Mouse (Mus musculus): ENCODE measurements at regions not wholly inside any gene's neighbourhood (a gene's known extent, or its start where the extent isn't known, plus 50 kb on each side); places are given as distances from the start of the nearest gene placed in this dataset.

DNA sequence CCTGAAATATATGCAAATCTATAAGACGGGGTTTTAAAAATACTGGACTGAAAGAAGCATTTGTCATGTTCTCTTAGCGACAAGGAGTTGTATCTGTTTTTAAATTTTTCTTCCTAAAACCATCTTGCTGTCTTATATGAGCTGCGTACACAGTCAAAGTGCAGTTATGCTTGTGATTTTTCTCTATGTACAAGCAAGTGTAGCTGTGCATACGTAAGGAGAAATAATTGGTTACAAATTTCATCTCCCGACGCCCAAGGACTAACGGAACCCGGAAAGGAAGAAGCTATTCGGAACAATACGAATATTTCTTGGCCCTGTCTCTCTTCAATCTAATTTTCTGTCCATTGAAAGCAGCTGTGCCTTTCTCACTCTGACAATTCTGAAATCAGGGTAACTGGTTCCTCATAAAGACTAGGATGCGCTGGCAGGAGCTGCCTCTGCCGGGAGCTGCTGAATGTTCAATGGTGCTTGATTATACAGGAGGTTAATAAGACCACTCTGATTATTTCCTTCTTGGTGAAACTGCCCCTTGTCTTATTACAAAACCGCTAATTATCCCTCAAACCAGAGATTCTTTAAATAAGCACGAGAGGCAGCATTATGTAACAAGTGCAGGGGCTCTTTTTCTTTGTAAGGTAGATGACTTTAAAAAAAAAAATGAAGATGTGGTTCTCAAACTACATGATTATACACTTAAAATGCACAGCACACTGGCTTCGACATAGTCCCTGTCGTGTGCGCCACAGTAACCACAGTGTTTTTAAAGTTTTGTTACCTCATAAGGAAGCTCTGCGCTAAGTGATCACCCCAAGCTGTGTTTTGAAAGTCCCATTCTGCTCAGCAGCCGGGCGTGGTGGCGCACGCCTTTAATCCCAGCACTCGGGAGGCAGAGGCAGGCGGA lies 296.8 kb downstream of the Spry2 start:
- ATAC-seq (ENCODE audit: low FRiP score) = no peak

DNA sequence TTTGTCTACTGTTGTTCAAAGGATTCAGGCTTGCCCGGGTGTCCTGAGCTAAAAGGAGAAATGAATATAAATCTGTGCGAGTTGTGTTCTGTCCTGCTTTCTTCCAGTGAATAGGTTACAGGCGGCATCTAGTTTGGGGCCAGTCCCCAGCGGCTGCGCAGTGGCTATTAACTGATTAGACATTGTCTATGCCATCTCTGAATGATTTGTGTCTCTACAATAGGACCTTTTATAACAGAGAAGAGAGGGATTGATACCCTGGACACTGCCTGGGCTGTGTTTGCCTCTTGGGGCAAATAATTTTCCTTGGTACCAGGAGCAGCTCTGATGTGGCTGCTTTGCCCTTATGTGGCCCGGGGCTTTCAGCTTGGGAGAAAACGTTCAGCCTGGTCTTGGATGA lies 306.9 kb downstream of the Spry2 start:
- no peaks in the 10 kb centered on the region for H3K4me1 ChIP-seq (replicated peaks; ENCODE audit: control insufficient read depth, insufficient read depth, low read length)
- WGBS = 80% methylated on average over 7 of the region's 7 CpGs
- DNase-seq (ENCODE audit: low spot score) (no peak), ATAC-seq (ENCODE audit: low FRiP score) (no peak)
- H3K9ac ChIP-seq (ENCODE audit: low read depth, low read length) = no peak overlapping the region
- H3K4me2 ChIP-seq (replicated peaks; ENCODE audit: low read depth, low read length) = no peak overlapping the region
- H3K9me3 ChIP-seq (ENCODE audit: control insufficient read depth, low read length) = no peaks in the 10 kb centered on the region
- no peak overlapping the region for H3K27ac ChIP-seq (ENCODE audit: low read depth, low read length)
- no peaks in the 10 kb centered on the region for H3K36me3 ChIP-seq (ENCODE audit: control insufficient read depth, insufficient read depth, low read length)
- no peak overlapping the region for H3K4me3 ChIP-seq (ENCODE audit: low read depth, low read length)
- H3K27me3 ChIP-seq (ENCODE audit: control insufficient read depth, insufficient read depth, low read length) = no peaks in the 10 kb centered on the region

More for the DNA sequence above, 296.8 kb downstream of the Spry2 start:
- Histone ChIP-seq H3K4me3 (ENCODE audit: low read depth, low read length) (no peak overlapping the region), H3K4me2 (replicated peaks; ENCODE audit: low read depth, low read length) (no peak overlapping the region), H3K9ac (ENCODE audit: low read depth, low read length) (no peak overlapping the region), H3K36me3 (ENCODE audit: control insufficient read depth, insufficient read depth, low read length) (no peaks in the 10 kb centered on the region), H3K27ac (ENCODE audit: low read depth, low read length) (no peak overlapping the region), H3K9me3 (ENCODE audit: control insufficient read depth, low read length) (no peaks in the 10 kb centered on the region), H3K4me1 (replicated peaks; ENCODE audit: control insufficient read depth, insufficient read depth, low read length) (no peaks in the 10 kb centered on the region), H3K27me3 (ENCODE audit: control insufficient read depth, insufficient read depth, low read length) (no peaks in the 10 kb centered on the region)
- 91% methylated on average over 24 of the region's 24 CpGs for WGBS
- DNase-seq (ENCODE audit: low spot score) = no peak

DNA sequence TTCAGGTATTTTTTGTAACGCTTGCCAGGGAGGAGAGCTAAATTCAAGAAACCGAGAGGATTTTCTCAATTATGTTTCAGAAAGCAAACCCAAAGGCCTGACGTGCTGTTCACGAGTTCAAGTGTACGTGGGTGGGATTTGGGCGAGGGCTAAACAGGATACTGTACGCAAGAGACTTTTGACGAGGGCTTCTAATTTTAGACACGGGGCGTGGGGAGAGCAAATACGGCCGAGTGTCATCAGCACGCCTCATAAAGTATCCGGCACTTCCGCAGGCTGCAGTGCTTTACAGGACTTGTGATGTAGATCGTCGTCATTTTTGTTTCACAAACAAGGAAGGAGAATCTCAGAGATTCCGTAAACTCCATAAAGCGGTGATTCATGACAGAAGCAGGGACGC lies 307.4 kb downstream of the Spry2 start:
- no peak overlapping the region for H3K9ac ChIP-seq (ENCODE audit: low read depth, low read length)
- H3K4me2 ChIP-seq (replicated peaks; ENCODE audit: low read depth, low read length) = no peak overlapping the region
- H3K27ac ChIP-seq (ENCODE audit: low read depth, low read length) = no peak overlapping the region
- no peaks in the 10 kb centered on the region for H3K36me3 ChIP-seq (ENCODE audit: control insufficient read depth, insufficient read depth, low read length)
- H3K4me1 ChIP-seq (replicated peaks; ENCODE audit: control insufficient read depth, insufficient read depth, low read length) = no peaks in the 10 kb centered on the region
- no peaks in the 10 kb centered on the region for H3K27me3 ChIP-seq (ENCODE audit: control insufficient read depth, insufficient read depth, low read length)
- H3K9me3 ChIP-seq (ENCODE audit: control insufficient read depth, low read length) = no peaks in the 10 kb centered on the region
- no peak overlapping the region for H3K4me3 ChIP-seq (ENCODE audit: low read depth, low read length)
- DNase-seq (ENCODE audit: low spot score) (no peak), ATAC-seq (ENCODE audit: low FRiP score) (no peak)
- 97% methylated on average over 20 of the region's 20 CpGs for WGBS

DNA sequence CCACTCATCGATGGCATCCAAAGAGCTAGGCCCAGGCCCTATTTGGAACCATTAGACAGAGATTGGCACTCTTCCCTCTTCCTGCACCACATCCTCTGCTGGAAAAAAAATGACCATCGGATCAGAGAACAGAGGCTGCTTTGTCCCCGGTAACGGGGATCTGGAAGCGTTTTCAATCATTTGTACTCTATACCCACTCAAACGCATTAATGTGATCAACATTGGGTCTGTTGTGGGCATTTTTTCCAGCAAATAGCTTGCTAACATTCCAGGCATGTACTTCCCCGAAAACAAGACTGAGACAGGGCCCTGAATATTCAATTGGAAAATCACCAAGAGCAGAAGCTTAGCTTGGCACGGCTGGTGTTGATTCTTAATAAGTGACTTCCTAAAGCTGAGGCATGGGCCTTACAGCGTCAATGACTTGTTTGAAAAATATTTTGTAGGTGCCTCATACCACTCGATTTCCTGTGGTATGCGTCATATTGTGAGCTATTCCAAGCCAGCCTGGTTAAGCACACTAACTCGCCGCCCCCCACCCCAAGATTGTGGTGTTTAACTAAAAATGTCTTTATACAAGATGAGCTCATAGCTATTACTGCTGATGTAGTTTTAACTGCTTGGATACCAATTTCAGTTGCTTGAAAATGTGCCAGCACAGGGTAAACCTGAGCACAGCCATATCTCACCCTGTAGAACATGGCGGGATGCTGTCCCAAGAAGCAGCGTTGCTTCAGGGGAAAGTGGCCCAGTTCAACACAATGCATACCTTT lies 308.0 kb downstream of the Spry2 start:
- Histone ChIP-seq H3K27ac (ENCODE audit: low read depth, low read length) (peak overlapping the region; percentile 54), H3K9me3 (ENCODE audit: control insufficient read depth, low read length) (no peaks in the 10 kb centered on the region), H3K27me3 (ENCODE audit: control insufficient read depth, insufficient read depth, low read length) (no peaks in the 10 kb centered on the region), H3K9ac (ENCODE audit: low read depth, low read length) (no peak overlapping the region), H3K4me3 (ENCODE audit: low read depth, low read length) (no peak overlapping the region), H3K4me2 (replicated peaks; ENCODE audit: low read depth, low read length) (no peak overlapping the region), H3K4me1 (replicated peaks; ENCODE audit: control insufficient read depth, insufficient read depth, low read length) (no peaks in the 10 kb centered on the region), H3K36me3 (ENCODE audit: control insufficient read depth, insufficient read depth, low read length) (no peaks in the 10 kb centered on the region)
- ATAC-seq (ENCODE audit: low FRiP score) (peak; percentile 85), DNase-seq (ENCODE audit: low spot score) (peak; percentile 48)
- 76% methylated on average over 15 of the region's 15 CpGs for WGBS

DNA sequence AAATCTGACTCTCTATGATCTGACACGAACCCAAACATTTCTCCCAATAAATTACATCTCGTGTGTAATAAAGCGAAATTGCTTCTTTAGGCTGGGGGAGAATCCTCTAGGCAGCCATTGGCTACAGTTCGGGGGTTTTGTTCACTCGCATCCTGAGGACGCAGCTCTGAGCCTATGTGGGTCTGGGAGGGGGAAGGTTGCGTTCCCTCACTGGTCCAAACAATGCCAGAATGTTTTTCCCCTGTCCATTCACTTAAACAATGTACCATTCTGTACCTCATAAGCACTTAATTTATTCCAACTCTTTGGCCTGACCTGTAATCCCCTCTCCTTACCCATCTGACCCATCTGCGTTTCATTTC lies 308.6 kb downstream of the Spry2 start:
- Histone ChIP-seq H3K4me2 (replicated peaks; ENCODE audit: low read depth, low read length) (no peak overlapping the region), H3K36me3 (ENCODE audit: control insufficient read depth, insufficient read depth, low read length) (no peaks in the 10 kb centered on the region), H3K9ac (ENCODE audit: low read depth, low read length) (no peak overlapping the region), H3K9me3 (ENCODE audit: control insufficient read depth, low read length) (no peaks in the 10 kb centered on the region), H3K27ac (ENCODE audit: low read depth, low read length) (peak overlapping the region; percentile 54; the same call in 1 of the 2 replicates), H3K4me1 (replicated peaks; ENCODE audit: control insufficient read depth, insufficient read depth, low read length) (no peaks in the 10 kb centered on the region), H3K4me3 (ENCODE audit: low read depth, low read length) (no peak overlapping the region), H3K27me3 (ENCODE audit: control insufficient read depth, insufficient read depth, low read length) (no peaks in the 10 kb centered on the region)
- 80% methylated on average over 8 of the region's 8 CpGs for WGBS
- peak; percentile 69 for ATAC-seq (ENCODE audit: low FRiP score)
- no peak for DNase-seq (ENCODE audit: low spot score)

DNA sequence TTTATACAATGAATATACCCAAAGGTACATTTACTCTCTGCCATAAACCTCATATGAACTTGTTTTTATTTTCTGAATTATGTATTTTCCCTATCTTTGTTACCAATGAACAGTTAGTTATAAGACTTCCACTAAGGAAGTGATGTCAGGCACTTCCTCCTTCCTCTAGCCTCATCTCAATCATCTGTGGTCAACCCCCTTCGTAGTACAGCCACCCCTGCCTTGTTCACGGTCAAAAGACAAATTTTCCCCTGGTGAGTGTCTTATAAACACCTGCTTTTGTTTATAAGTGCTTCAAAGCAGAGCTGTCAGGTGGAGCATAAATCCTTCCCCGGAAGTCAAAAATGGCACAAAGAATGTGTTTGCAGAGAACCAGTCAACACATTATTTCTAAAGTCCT lies 312.0 kb downstream of the Spry2 start:
- no peak for ATAC-seq (ENCODE audit: low FRiP score)
- Histone ChIP-seq H3K27me3 (ENCODE audit: control insufficient read depth, insufficient read depth, low read length) (no peaks in the 10 kb centered on the region), H3K4me3 (ENCODE audit: low read depth, low read length) (no peak overlapping the region), H3K4me2 (replicated peaks; ENCODE audit: low read depth, low read length) (no peak overlapping the region), H3K9ac (ENCODE audit: low read depth, low read length) (no peak overlapping the region), H3K27ac (ENCODE audit: low read depth, low read length) (no peak overlapping the region), H3K4me1 (replicated peaks; ENCODE audit: control insufficient read depth, insufficient read depth, low read length) (no peaks in the 10 kb centered on the region), H3K9me3 (ENCODE audit: control insufficient read depth, low read length) (no peaks in the 10 kb centered on the region), H3K36me3 (ENCODE audit: control insufficient read depth, insufficient read depth, low read length) (no peaks in the 10 kb centered on the region)
- no peak for DNase-seq (ENCODE audit: low spot score)
- WGBS = 66% methylated on average over 3 of the region's 3 CpGs

DNA sequence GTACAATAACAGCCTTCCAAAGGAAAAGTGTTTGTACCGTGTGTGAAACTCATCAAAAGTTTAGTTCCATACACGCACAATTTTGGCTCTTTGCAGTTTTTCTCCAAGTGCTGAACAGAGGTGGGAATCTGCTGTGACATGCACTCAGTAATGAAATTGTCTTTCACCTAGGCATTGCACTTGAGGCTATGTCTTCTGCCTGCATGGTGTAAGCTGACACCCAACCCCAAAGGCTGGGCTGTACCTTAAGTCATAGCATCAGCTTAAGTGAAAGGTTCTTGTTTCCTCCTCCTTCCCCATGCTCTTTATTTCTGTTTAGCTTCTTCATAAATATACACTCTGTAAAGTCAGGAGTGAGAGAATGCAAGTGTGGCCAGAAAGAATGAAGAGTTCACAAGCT lies 313.1 kb downstream of the Spry2 start:
- no peak overlapping the region for H3K9ac ChIP-seq (ENCODE audit: low read depth, low read length)
- no peaks in the 10 kb centered on the region for H3K27me3 ChIP-seq (ENCODE audit: control insufficient read depth, insufficient read depth, low read length)
- H3K4me1 ChIP-seq (replicated peaks; ENCODE audit: control insufficient read depth, insufficient read depth, low read length) = no peaks in the 10 kb centered on the region
- no peak overlapping the region for H3K4me3 ChIP-seq (ENCODE audit: low read depth, low read length)
- H3K9me3 ChIP-seq (ENCODE audit: control insufficient read depth, low read length) = no peaks in the 10 kb centered on the region
- DNase-seq (ENCODE audit: low spot score) = no peak
- 90% methylated on average over 2 of the region's 2 CpGs for WGBS
- H3K4me2 ChIP-seq (replicated peaks; ENCODE audit: low read depth, low read length) = no peak overlapping the region
- ATAC-seq (ENCODE audit: low FRiP score) = no peak
- no peaks in the 10 kb centered on the region for H3K36me3 ChIP-seq (ENCODE audit: control insufficient read depth, insufficient read depth, low read length)
- no peak overlapping the region for H3K27ac ChIP-seq (ENCODE audit: low read depth, low read length)

DNA sequence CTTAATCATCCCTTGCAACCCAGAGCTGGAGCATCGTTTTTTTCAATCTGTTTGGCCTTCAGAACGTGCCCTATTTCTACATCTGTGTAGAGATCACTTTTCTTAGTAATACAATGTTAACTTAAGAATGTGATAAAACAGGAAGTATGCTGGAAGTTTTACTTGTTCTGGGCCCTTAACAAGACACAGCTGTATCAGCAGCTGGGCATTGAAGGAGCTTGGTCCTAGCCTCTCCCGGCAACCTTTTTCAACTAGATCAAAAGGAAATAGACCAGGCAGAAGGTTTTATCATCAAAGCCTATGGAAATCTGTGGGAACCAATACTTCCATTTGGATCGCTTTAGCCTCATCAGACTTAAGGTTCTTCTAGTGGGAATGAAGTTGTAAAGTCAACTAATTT lies 317.9 kb downstream of the Ndfip2 start:
- Histone ChIP-seq H3K4me1 (replicated peaks; ENCODE audit: control insufficient read depth, insufficient read depth, low read length) (no peaks in the 10 kb centered on the region), H3K36me3 (ENCODE audit: control insufficient read depth, insufficient read depth, low read length) (no peaks in the 10 kb centered on the region), H3K27ac (ENCODE audit: low read depth, low read length) (no peak overlapping the region), H3K9ac (ENCODE audit: low read depth, low read length) (no peak overlapping the region), H3K4me2 (replicated peaks; ENCODE audit: low read depth, low read length) (no peak overlapping the region), H3K4me3 (ENCODE audit: low read depth, low read length) (no peak overlapping the region), H3K9me3 (ENCODE audit: control insufficient read depth, low read length) (no peaks in the 10 kb centered on the region), H3K27me3 (ENCODE audit: control insufficient read depth, insufficient read depth, low read length) (no peaks in the 10 kb centered on the region)
- ATAC-seq (ENCODE audit: low FRiP score) (no peak), DNase-seq (ENCODE audit: low spot score) (no peak)
- WGBS = 48% methylated on average over 4 of the region's 4 CpGs

All from hindbrain, embryonic 11.5 days (tissue).